Mouse (Mus musculus): ENCODE measurements around the gene Coq10b. TPM values are rescaled to one million over a fixed set of nuclear protein-coding genes. Genes with fewer than 3 reads are reported as not detected.
"Not testable (repeated sequence)": the region's sequence is repeated elsewhere in the genome, so short reads cannot be mapped to it uniquely, and the experiment has no call there.

The Coq10b gene
- polyA plus RNA-seq, 1 experiment from 2014 or later: 30.1 TPM

DNA sequence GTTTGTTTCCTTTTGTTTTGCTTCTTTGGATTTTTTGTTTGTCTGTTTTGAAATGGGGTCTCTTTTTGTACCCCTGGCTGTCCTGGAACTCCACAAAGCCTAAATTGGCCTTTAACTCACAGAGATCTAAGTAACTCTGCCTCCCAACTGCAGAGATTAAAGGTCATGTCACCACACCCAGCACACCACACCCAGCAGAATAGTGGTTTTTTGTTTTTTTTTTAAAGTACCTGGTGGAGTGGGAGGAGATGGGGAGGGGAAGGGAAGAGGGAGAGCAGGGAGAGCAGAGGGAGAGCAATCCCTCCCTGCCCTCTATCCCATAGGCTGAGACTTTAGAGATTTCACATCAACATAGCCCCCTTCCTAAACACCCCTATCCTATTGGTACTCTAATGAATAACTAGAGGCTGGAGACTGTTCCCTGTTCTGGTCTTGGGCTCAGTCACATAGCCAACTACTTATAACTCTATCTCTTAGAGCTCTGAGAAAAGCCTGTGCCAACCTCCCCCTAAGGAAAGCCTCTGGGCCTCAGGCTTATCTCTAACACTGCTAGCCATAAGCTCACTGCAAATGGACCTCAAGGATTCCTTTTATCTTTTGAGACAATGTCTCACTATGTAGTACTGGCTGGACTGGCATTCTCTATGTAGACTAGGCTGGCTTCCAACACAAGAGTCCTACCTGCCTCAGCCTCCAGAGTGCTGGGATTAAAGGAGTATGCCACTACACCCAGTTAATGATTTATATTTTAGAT, 21.4 kb upstream of the Coq10b start:
- Histone ChIP-seq H3K36me3 (no peaks in the 10 kb centered on the region), H3K4me3 (no peak overlapping the region), H3K4me2 (replicated peaks) (no peak overlapping the region), H3K27ac (replicated peaks) (no peak overlapping the region), H3K4me1 (no peaks in the 10 kb centered on the region), H3K27me3 (no peaks in the 10 kb centered on the region), H3K9ac (replicated peaks) (no peak overlapping the region), H3K9me3 (no peaks in the 10 kb centered on the region)
- ATAC-seq (ENCODE audit: low FRiP score, low read depth): no peak

GRCm38 (mm10) chr1:55039944-55040343, 12.6 kb upstream of the Coq10b start:
- Histone ChIP-seq H3K4me1 (no peaks in the 10 kb centered on the region), H3K9me3 (peaks cover 5% of the 10 kb centered on the region; the same call in 1 of the 2 replicates), H3K36me3 (no peaks in the 10 kb centered on the region), H3K4me3 (no peak overlapping the region), H3K4me2 (replicated peaks) (no peak overlapping the region), H3K9ac (replicated peaks) (no peak overlapping the region), H3K27me3 (no peaks in the 10 kb centered on the region), H3K27ac (replicated peaks) (no peak overlapping the region)
- no peak for ATAC-seq (ENCODE audit: low FRiP score, low read depth)
- 96% methylated on average over 1 of the region's 1 CpGs for WGBS

- Histone ChIP-seq H3K27me3 (no peaks in the 10 kb centered on the region), H3K4me3 (no peak overlapping the region), H3K4me1 (no peaks in the 10 kb centered on the region), H3K27ac (replicated peaks) (no peak overlapping the region), H3K9me3 (peaks cover 5% of the 10 kb centered on the region; the same call in 1 of the 2 replicates), H3K4me2 (replicated peaks) (no peak overlapping the region), H3K9ac (replicated peaks) (no peak overlapping the region), H3K36me3 (no peaks in the 10 kb centered on the region)
- ATAC-seq (ENCODE audit: low FRiP score, low read depth): no peak
- 88% methylated on average over 4 of the region's 4 CpGs for WGBS
Observed at GRCm38 (mm10) chr1:55041691-55042090, 10.9 kb upstream of the Coq10b start.

DNA sequence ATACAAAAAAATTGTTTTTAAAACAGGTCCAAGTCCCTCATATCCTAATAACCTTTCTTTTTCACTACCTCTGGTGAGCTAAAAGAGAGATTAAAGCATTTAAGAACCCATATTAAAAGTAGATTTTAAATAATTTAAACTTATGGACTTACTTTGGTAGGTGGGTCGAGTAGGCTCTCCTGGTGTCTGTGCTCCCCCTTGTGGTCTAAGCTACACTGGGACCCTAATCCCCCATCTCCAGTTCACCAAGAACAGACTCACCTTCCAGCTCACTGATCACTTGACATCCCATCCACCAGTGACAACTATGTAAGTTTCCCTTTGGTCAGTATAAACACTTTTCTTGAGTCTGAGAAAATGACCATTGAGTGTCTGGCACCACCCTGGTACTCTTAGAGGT, 10.3 kb upstream of the Coq10b start:
- H3K4me3 ChIP-seq: no peak overlapping the region
- 81% methylated on average over 1 of the region's 1 CpGs for WGBS
- peaks cover 5% of the 10 kb centered on the region; the same call in 1 of the 2 replicates for H3K9me3 ChIP-seq
- H3K4me1 ChIP-seq: no peaks in the 10 kb centered on the region
- no peak overlapping the region for H3K4me2 ChIP-seq (replicated peaks)
- no peak overlapping the region for H3K27ac ChIP-seq (replicated peaks)
- no peaks in the 10 kb centered on the region for H3K36me3 ChIP-seq
- H3K9ac ChIP-seq (replicated peaks): no peak overlapping the region
- no peak for ATAC-seq (ENCODE audit: low FRiP score, low read depth)
- H3K27me3 ChIP-seq: no peaks in the 10 kb centered on the region

DNA sequence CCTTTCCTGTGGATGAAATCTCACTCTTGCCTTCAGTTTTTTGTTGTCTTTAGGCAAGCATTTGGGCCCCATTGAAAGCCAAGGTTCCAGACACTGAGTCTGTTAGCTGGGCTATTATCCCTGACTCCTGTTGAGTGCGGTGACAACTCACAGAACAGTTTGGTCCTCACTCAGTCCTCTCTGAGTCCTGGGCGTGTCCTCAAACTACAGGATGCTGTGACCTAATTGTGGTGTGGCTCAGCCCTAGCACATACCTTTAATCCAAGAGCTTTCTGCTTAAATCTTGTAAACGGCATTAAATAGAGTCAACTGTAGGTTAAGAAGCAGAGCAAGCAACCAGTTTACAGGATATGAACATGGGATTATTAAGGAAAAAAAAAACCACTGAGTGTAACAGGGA, 9.4 kb upstream of the Coq10b start:
- Histone ChIP-seq H3K9ac (replicated peaks) (no peak overlapping the region), H3K27ac (replicated peaks) (no peak overlapping the region), H3K36me3 (no peaks in the 10 kb centered on the region), H3K4me3 (no peak overlapping the region), H3K4me2 (replicated peaks) (no peak overlapping the region), H3K4me1 (no peaks in the 10 kb centered on the region), H3K9me3 (peaks cover 5% of the 10 kb centered on the region; the same call in 1 of the 2 replicates), H3K27me3 (no peaks in the 10 kb centered on the region)
- no peak for ATAC-seq (ENCODE audit: low FRiP score, low read depth)
- 81% methylated on average over 3 of the region's 3 CpGs for WGBS

- WGBS: 70% methylated on average over 4 of the region's 4 CpGs
- no peak for ATAC-seq (ENCODE audit: low FRiP score, low read depth)
Observed at GRCm38 (mm10) chr1:55048841-55049587, 3.6 kb upstream of the Coq10b start.

DNA sequence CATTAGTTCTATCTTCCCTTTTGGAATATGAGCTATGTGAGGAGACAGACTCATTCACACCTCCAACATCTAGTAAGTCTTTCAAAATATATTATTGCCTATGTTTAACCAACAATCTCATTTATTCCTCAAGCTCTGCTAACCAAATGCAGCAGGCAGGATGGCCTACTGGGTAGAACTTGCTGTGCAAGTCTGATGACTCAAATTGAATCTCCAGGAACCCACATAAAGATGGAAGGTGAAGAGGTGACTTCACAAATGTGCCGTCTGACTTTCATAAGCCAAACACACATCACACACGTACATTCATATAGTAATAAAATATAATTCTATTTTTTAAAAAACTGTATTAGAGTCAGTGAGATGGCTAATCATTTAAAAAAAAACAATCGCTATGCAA, 899 bp upstream of the Coq10b start:
- H3K4me2 ChIP-seq (replicated peaks): peak overlapping the region; percentile 73
- H3K36me3 ChIP-seq: no peaks in the 10 kb centered on the region
- WGBS: 77% methylated on average over 3 of the region's 3 CpGs
- peaks cover 12% of the 10 kb centered on the region for H3K4me1 ChIP-seq
- peak overlapping the region; percentile 55; the same call in 1 of the 2 replicates for H3K9ac ChIP-seq (replicated peaks)
- no peak overlapping the region for H3K4me3 ChIP-seq
- H3K27me3 ChIP-seq: peaks cover 11% of the 10 kb centered on the region; the same call in 1 of the 2 replicates
- no peak for ATAC-seq (ENCODE audit: low FRiP score, low read depth)
- H3K9me3 ChIP-seq: no peaks in the 10 kb centered on the region
- no peak overlapping the region for H3K27ac ChIP-seq (replicated peaks)

More at GRCm38 (mm10) chr1:55048841-55049587, 3.6 kb upstream of the Coq10b start:
- Histone ChIP-seq H3K4me1 (peaks cover 10% of the 10 kb centered on the region), H3K27ac (replicated peaks) (no peak overlapping the region), H3K4me2 (replicated peaks) (no peak overlapping the region), H3K27me3 (peaks cover 11% of the 10 kb centered on the region; the same call in 1 of the 2 replicates), H3K36me3 (no peaks in the 10 kb centered on the region), H3K4me3 (no peak overlapping the region), H3K9me3 (no peaks in the 10 kb centered on the region), H3K9ac (replicated peaks) (no peak overlapping the region)

DNA sequence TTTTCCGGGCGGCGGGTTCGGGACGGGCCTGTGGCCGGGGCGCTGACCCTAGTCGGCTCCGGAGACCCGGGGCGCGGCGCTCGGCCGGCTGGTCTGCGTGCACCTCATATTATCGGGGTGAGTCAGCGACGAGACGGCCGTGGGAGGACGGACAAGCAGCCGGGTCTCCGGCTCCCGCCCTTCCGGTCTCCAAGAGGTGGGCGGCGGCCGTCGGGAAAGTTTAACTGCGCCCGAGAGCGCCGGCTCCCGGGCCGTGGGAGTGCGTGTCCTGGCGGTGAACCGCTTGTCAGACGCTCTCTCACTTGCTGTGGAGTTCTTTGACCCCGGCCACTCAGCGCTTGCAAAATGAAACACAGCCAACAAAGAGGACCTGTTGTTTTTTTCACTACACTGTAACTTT, 435 bp downstream of the Coq10b start:
- H3K36me3 ChIP-seq: no peaks in the 10 kb centered on the region
- H3K4me3 ChIP-seq: peak overlapping the region; percentile 90
- no peaks in the 10 kb centered on the region for H3K9me3 ChIP-seq
- peak overlapping the region; percentile 79 for H3K27ac ChIP-seq (replicated peaks)
- H3K4me1 ChIP-seq: peaks cover 12% of the 10 kb centered on the region
- peaks cover 11% of the 10 kb centered on the region; the same call in 1 of the 2 replicates for H3K27me3 ChIP-seq
- peak overlapping the region; percentile 73 for H3K4me2 ChIP-seq (replicated peaks)
- ATAC-seq (ENCODE audit: low FRiP score, low read depth): no peak
- peak overlapping the region; percentile 83 for H3K9ac ChIP-seq (replicated peaks)
- 0% methylated on average over 41 of the region's 42 CpGs for WGBS

DNA sequence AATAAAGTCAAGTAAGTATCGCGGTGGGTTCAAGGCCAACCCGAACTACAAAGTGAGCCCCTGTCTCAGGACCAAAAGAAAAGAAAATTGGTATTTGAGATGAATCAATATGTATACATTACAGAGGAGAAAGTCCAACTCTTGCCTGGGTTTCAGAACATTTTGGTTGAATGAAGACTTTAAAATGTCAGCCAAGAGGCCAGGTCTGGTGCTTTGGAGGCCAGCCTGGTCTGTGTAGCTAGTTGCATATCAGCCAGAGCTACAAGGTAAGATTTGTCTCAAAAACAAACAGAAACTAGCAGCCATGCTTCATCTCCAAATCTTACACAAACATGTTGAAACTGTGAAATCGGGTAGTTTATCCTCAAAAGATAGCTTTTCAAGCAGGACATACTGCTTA, 1.0 kb downstream of the Coq10b start:
- Histone ChIP-seq H3K27me3 (peaks cover 11% of the 10 kb centered on the region; the same call in 1 of the 2 replicates), H3K9me3 (no peaks in the 10 kb centered on the region), H3K4me1 (peaks cover 12% of the 10 kb centered on the region), H3K36me3 (no peaks in the 10 kb centered on the region), H3K27ac (replicated peaks) (no peak overlapping the region), H3K4me2 (replicated peaks) (peak overlapping the region; percentile 73), H3K4me3 (peak overlapping the region; percentile 90), H3K9ac (replicated peaks) (peak overlapping the region; percentile 83)
- WGBS: 73% methylated on average over 4 of the region's 4 CpGs
- ATAC-seq (ENCODE audit: low FRiP score, low read depth): no peak

- Histone ChIP-seq H3K4me3 (no peak overlapping the region), H3K9ac (replicated peaks) (no peak overlapping the region), H3K4me2 (replicated peaks) (no peak overlapping the region), H3K36me3 (no peaks in the 10 kb centered on the region), H3K4me1 (peaks cover 12% of the 10 kb centered on the region), H3K27me3 (peaks cover 11% of the 10 kb centered on the region; the same call in 1 of the 2 replicates), H3K9me3 (no peaks in the 10 kb centered on the region), H3K27ac (replicated peaks) (no peak overlapping the region)
- ATAC-seq (ENCODE audit: low FRiP score, low read depth): no peak
- 83% methylated on average over 5 of the region's 5 CpGs for WGBS
Observed at GRCm38 (mm10) chr1:55055322-55056115, 2.9 kb downstream of the Coq10b start.

DNA sequence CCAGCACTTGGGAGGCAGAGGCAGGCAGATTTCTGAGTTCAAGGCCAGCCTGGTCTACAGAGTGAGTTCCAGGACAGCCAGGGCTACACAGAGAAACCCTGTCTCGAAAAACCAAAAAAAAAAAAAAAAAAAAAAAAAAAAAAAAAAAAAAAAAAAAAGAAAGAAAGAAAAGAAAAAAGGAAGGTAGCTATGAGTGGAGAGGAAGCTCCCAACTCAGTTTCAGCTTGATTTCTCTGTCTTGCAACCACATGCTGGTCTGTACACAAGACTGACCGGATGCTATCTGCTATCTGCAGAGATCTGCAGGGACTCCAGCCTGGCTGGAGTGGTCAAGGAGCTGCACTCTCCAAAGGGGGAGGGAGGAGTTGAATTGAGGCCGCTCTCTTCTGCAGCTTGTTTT, 5.8 kb downstream of the Coq10b start:
- not testable (repeated sequence) for H3K4me1 ChIP-seq; H3K4me3 ChIP-seq; H3K27ac ChIP-seq (replicated peaks); H3K9ac ChIP-seq (replicated peaks); H3K9me3 ChIP-seq; H3K4me2 ChIP-seq (replicated peaks); ATAC-seq (ENCODE audit: low FRiP score, low read depth); H3K27me3 ChIP-seq; H3K36me3 ChIP-seq
- WGBS: 86% methylated on average over 2 of the region's 3 CpGs

DNA sequence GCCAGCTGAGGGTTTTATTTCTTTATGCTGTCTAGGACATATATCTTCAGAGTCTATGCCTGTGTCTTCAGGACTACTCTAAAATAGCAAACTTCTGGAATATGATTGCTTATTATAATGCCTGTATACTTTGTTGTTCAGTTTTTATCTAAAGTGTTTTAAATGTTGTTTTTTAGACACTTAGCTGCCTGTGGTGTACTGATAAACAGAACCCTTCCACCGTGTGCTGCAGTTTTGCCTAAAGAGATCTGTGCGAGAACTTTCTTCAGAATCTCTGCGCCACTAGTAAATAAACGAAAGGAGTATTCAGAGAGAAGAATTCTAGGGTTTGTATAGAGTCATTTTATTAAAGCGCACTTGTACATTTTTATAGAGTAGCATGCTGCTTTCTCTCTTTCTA, 8.5 kb downstream of the Coq10b start:
- ATAC-seq (ENCODE audit: low FRiP score, low read depth): no peak
- Histone ChIP-seq H3K27ac (replicated peaks) (no peak overlapping the region), H3K27me3 (no peaks in the 10 kb centered on the region), H3K4me2 (replicated peaks) (no peak overlapping the region), H3K36me3 (peaks cover 18% of the 10 kb centered on the region), H3K4me1 (no peaks in the 10 kb centered on the region), H3K9me3 (no peaks in the 10 kb centered on the region), H3K4me3 (no peak overlapping the region), H3K9ac (replicated peaks) (no peak overlapping the region)
- WGBS: 93% methylated on average over 5 of the region's 5 CpGs
